8 mouse cellular contexts compared by ENCODE assay signal in the genomic region with DNA sequence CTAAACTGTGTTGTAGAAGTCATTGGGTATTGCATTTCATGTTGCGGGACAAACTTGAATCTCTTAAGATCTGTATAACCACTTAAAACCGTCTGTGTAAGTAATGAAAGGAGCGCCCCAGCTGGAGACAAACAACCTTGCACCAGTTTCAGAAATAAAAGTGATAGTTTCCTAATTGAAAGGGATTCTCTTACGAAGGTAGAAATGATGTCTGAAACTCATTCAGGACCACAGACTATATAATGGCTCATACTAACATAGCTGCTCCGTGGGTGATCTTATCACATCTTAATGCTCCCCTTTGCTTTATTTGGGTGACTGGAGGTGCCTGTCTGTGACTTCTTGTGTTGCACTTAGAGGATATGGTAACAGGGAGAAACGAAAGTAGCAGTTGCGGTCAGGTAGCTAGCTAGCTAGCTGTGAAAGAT. TPM values are rescaled to one million over a fixed set of nuclear protein-coding genes. Genes with fewer than 3 reads are reported as not detected.
A peak's percentile ranks its signal among the peaks of the same experiment; 100 is the strongest.
DNase-seq lines count a peak whose midpoint lies in the region; ATAC-seq and TF ChIP-seq lines count a peak whose summit lies in the region.

No protein-coding gene starts in this region.

- no peak for TF ChIP-seq EP300 in heart, adult 2 months (IDR thresholded peaks at IDR 0.05; ENCODE audit: insufficient read depth, low read depth, low read length)
- no peak for TF ChIP-seq EP300 in MEL (IDR thresholded peaks at IDR 0.05; ENCODE audit: low read depth in 1 of 2, low read length in 2 of 2)

- H3K36me3 ChIP-seq in heart, adult 2 months (ENCODE audit: control insufficient read depth, insufficient read depth, low read length), result peaks cover 2% of the 10 kb centered on the region; the same call in 1 of the 2 replicates
- peaks cover 0 to 3% of the 10 kb centered on the region in 2 experiments; a peak in 1 of 4 replicates for H3K36me3 ChIP-seq in MEL (ENCODE audit: control insufficient read depth in 1 of 2, insufficient read depth in 2 of 2, low read length in 2 of 2)
- H3K36me3 ChIP-seq in forebrain, embryonic 13.5 days (ENCODE audit: poor library complexity, severe bottlenecking), result no peaks in the 10 kb centered on the region
- H3K36me3 ChIP-seq in kidney, embryonic 16.5 days (ENCODE audit: insufficient read depth, low read length), result no peaks in the 10 kb centered on the region
- H3K36me3 ChIP-seq in midbrain, embryonic 16.5 days (ENCODE audit: control insufficient read depth, insufficient read depth, low read length), result no peaks in the 10 kb centered on the region

- WGBS in heart, adult 2 months, result 27% methylated on average over 7 of the region's 7 CpGs
- WGBS in forebrain, embryonic 13.5 days, result 33% methylated on average over 7 of the region's 7 CpGs
- 26% methylated on average over 7 of the region's 7 CpGs for WGBS in kidney, embryonic 16.5 days
- 34% methylated on average over 7 of the region's 7 CpGs for WGBS in midbrain, embryonic 16.5 days

- peaks cover 1% of the 10 kb centered on the region; the same call in 1 of the 2 replicates for H3K4me1 ChIP-seq in heart, adult 2 months (ENCODE audit: control insufficient read depth, insufficient read depth, low read length)
- peaks cover 0 to 3% of the 10 kb centered on the region in 2 experiments; a peak in 2 of 4 replicates for H3K4me1 ChIP-seq in MEL (ENCODE audit: control insufficient read depth in 1 of 2, insufficient read depth in 2 of 2, low read length in 2 of 2)
- H3K4me1 ChIP-seq in forebrain, embryonic 13.5 days, result peaks cover 19% of the 10 kb centered on the region
- peaks cover 10% of the 10 kb centered on the region for H3K4me1 ChIP-seq in kidney, embryonic 16.5 days (ENCODE audit: insufficient read depth, low read length)
- peaks cover 20% of the 10 kb centered on the region for H3K4me1 ChIP-seq in midbrain, embryonic 16.5 days (ENCODE audit: control insufficient read depth, insufficient read depth, low read length)

- TF ChIP-seq CTCF in heart, adult 2 months (IDR thresholded peaks at IDR 0.05), result peak; percentile 62
- peak in 1 of 3 experiments; percentile 37; a peak in 3 of 6 replicates for TF ChIP-seq CTCF in MEL (IDR thresholded peaks at IDR 0.05 in 2 of 3, conservative IDR thresholded peaks at IDR 0.05 in 1 of 3; ENCODE audit: control insufficient read depth in 1 of 3, insufficient read depth in 1 of 3, low read depth in 2 of 3, low read length in 3 of 3, poor library complexity in 1 of 3, severe bottlenecking in 1 of 3)

- H3K27me3 ChIP-seq in heart, adult 2 months (ENCODE audit: control insufficient read depth, insufficient read depth, low read length), result no peaks in the 10 kb centered on the region
- no peaks in the 10 kb centered on the region for H3K27me3 ChIP-seq in MEL (ENCODE audit: control insufficient read depth in 1 of 2, insufficient read depth in 2 of 2, low read length in 2 of 2)
- no peaks in the 10 kb centered on the region for H3K27me3 ChIP-seq in forebrain, embryonic 13.5 days
- no peaks in the 10 kb centered on the region for H3K27me3 ChIP-seq in kidney, embryonic 16.5 days (ENCODE audit: insufficient read depth, low read length)
- H3K27me3 ChIP-seq in midbrain, embryonic 16.5 days (ENCODE audit: control insufficient read depth, insufficient read depth, low read depth, low read length), result no peaks in the 10 kb centered on the region

- peak overlapping the region; percentile 89 for H3K27ac ChIP-seq in heart, adult 2 months
- H3K27ac ChIP-seq in MEL (ENCODE audit: control insufficient read depth, low read depth, low read length), result no peak overlapping the region
- H3K27ac ChIP-seq in forebrain, embryonic 13.5 days, result no peak overlapping the region
- H3K27ac ChIP-seq in kidney, embryonic 16.5 days (ENCODE audit: low read length), result no peak overlapping the region
- H3K27ac ChIP-seq in midbrain, embryonic 16.5 days (ENCODE audit: low read length), result no peak overlapping the region; the same call in 1 of the 2 replicates

- no peak overlapping the region for H3K9ac ChIP-seq in heart, adult 2 months (ENCODE audit: low read depth, low read length)
- H3K9ac ChIP-seq in MEL (ENCODE audit: control insufficient read depth, low read depth, low read length, poor library complexity, severe bottlenecking), result no peak overlapping the region
- peak overlapping the region; percentile 47 for H3K9ac ChIP-seq in forebrain, embryonic 13.5 days
- no peak overlapping the region; the same call in 1 of the 2 replicates for H3K9ac ChIP-seq in kidney, embryonic 16.5 days (replicated peaks; ENCODE audit: low read length)
- 0 out of 2 replicates have a peak overlapping the region, but pooled peaks have one; percentile 86 for H3K9ac ChIP-seq in midbrain, embryonic 16.5 days (ENCODE audit: low read depth, low read length)

- no peak for TF ChIP-seq RAD21 in MEL (IDR thresholded peaks at IDR 0.05; ENCODE audit: low read depth, low read length)

- H3K79me2 ChIP-seq in heart, adult 2 months (replicated peaks; ENCODE audit: control insufficient read depth, insufficient read depth, low read length), result peaks cover 2% of the 10 kb centered on the region; the same call in 1 of the 2 replicates
- no peaks in the 10 kb centered on the region for H3K79me2 ChIP-seq in MEL (ENCODE audit: control insufficient read depth, insufficient read depth, low read length, poor library complexity)

- H3K4me3 ChIP-seq in heart, adult 2 months, result peak overlapping the region; percentile 91
- H3K4me3 ChIP-seq in MEL (ENCODE audit: control insufficient read depth in 1 of 2, insufficient read depth in 1 of 2, low read depth in 2 of 2, low read length in 2 of 2), result peak overlapping the region; percentile 27 to 84
- H3K4me3 ChIP-seq in forebrain, embryonic 13.5 days, result peak overlapping the region; percentile 82
- peak overlapping the region; percentile 82 for H3K4me3 ChIP-seq in kidney, embryonic 16.5 days (ENCODE audit: low read length)
- H3K4me3 ChIP-seq in midbrain, embryonic 16.5 days (ENCODE audit: low read depth, low read length), result peak overlapping the region; percentile 86

- intact Hi-C loops in heart, adult 2 months (cut with DNase I), result loop anchor here (5.0 to 10.0 kb wide), 2 partner anchors 35 to 238 kb away; no protein-coding TSS in a partner anchor

- no peak for DNase-seq in heart, adult 2 months
- DNase-seq in heart, adult 11 months, result no peak
- peak; percentile 70 for DNase-seq in MEL (ENCODE audit: low read depth, low spot score)
- no peak for DNase-seq in adrenal gland, adult 2 months
- no peak for DNase-seq in right cerebral cortex, adult 2 months (ENCODE audit: low spot score in 2 of 2)

- peak overlapping the region; percentile 86 for H3K4me2 ChIP-seq in forebrain, embryonic 13.5 days
- peak overlapping the region; percentile 80 for H3K4me2 ChIP-seq in kidney, embryonic 16.5 days (replicated peaks; ENCODE audit: low read depth, low read length)
- peak overlapping the region; percentile 76 for H3K4me2 ChIP-seq in midbrain, embryonic 16.5 days (ENCODE audit: low read length)

- H3K9me3 ChIP-seq in MEL (replicated peaks; ENCODE audit: insufficient read depth, low read length), result no peaks in the 10 kb centered on the region
- H3K9me3 ChIP-seq in forebrain, embryonic 13.5 days (replicated peaks), result no peaks in the 10 kb centered on the region
- no peaks in the 10 kb centered on the region for H3K9me3 ChIP-seq in kidney, embryonic 16.5 days (ENCODE audit: low read length)
- no peaks in the 10 kb centered on the region for H3K9me3 ChIP-seq in midbrain, embryonic 16.5 days (replicated peaks; ENCODE audit: control insufficient read depth, low read length, poor library complexity, severe bottlenecking)

- no peak for ATAC-seq in forebrain, embryonic 13.5 days
- no peak for ATAC-seq in kidney, embryonic 16.5 days (ENCODE audit: low FRiP score, low TSS enrichment)
- no peak for ATAC-seq in midbrain, embryonic 16.5 days

- no peak for TF ChIP-seq POLR2A in heart, adult 2 months (IDR thresholded peaks at IDR 0.05; ENCODE audit: insufficient read depth, low read depth, low read length)
- no peak for TF ChIP-seq POLR2A in MEL (IDR thresholded peaks at IDR 0.05; ENCODE audit: control insufficient read depth in 1 of 2, insufficient read depth in 1 of 2, low read depth in 1 of 2, low read length in 2 of 2, poor library complexity in 1 of 2)

TF ChIP-seq in MEL, 35 proteins besides CTCF, POLR2A, EP300 and RAD21:
- 0 out of 2 replicates have a peak, but pooled peaks have one; percentile 45 for TF ChIP-seq SIN3A (IDR thresholded peaks at IDR 0.05; ENCODE audit: low read length)
- no peak for TF ChIP-seq E2F4 (IDR thresholded peaks at IDR 0.05; ENCODE audit: borderline replicate concordance, low read depth, low read length)
- TF ChIP-seq MAFK (IDR thresholded peaks at IDR 0.05; ENCODE audit: borderline replicate concordance, low read depth, low read length), result no peak

RNA-seq across cellular contexts. Expression of a gene that starts 1.3 kb away (rescaled TPM):
- total RNA-seq in heart, adult 2 months (2021), result 10 to 100 TPM; 27.6 to 54.3 TPM
- 27.4 and 53.2 TPM in 2 replicates for polyA plus RNA-seq in heart, adult 2 months (2012; rRNA removed)
- total RNA-seq in MEL (2012; rRNA removed), result 1.9 and 3.2 TPM in 2 replicates
- polyA plus RNA-seq in MEL (2012; ENCODE audit: insufficient read depth in 1 of 2, insufficient read length in 2 of 2, low read depth in 1 of 2, low replicate concordance in 2 of 2, missing spikeins in 1 of 2), result 1 to 10 TPM in 1 of 2 experiments, not detected in 1; 5.7 TPM
- polyA plus RNA-seq in forebrain, embryonic 13.5 days (2015; fragmentation: Nextera tagmentation; extraction: Ambion mirVana), result 14.6 and 15.0 TPM in 2 replicates
- polyA plus RNA-seq in kidney, embryonic 16.5 days (2015; fragmentation: Nextera tagmentation; extraction: Ambion mirVana), result 7.2 and 10.1 TPM in 2 replicates
- polyA plus RNA-seq in midbrain, embryonic 16.5 days (2015; fragmentation: Nextera tagmentation; extraction: Ambion mirVana), result 29.8 and 31.9 TPM in 2 replicates
- total RNA-seq in adrenal gland, adult 2 months (2021), result 10 to 100 TPM; 15.5 to 19.1 TPM
- 14.3 and 18.3 TPM in 2 replicates for polyA plus RNA-seq in adrenal gland, adult 2 months (2012; rRNA removed)

Comparison
In these comparisons a context has a peak if more than half of its experiments do, and no peak if none do; other contexts are left out.
1. H3K9ac ChIP-seq: peak in forebrain, embryonic 13.5 days (single experiment) and midbrain, embryonic 16.5 days (single experiment); none in heart, adult 2 months (single experiment), MEL (single experiment) and kidney, embryonic 16.5 days (single experiment).
2. Peak in every context shown above with its lines, with median percentiles within 50 percentile points of each other: H3K4me3 ChIP-seq and H3K4me2 ChIP-seq.